Mouse (Mus musculus): ENCODE data around the gene Zbtb46. TPM values are rescaled to one million over a fixed set of nuclear protein-coding genes. Genes with fewer than 3 reads are reported as not detected.

The Zbtb46 gene
- polyA plus RNA-seq, 1 experiment = 7.5 TPM

- Histone ChIP-seq H3K27ac (ENCODE audit: insufficient read depth, low read length) (no peak overlapping the region), H3K4me1 (ENCODE audit: control insufficient read depth, insufficient read depth, low read length) (no peaks in the 10 kb centered on the region), H3K4me3 (ENCODE audit: insufficient read depth, low read length) (no peak overlapping the region)
- TF ChIP-seq POLR2A (IDR thresholded peaks at IDR 0.05; ENCODE audit: extremely low read depth, insufficient read depth, low read length) = no peak
- TF ChIP-seq CTCF (IDR thresholded peaks at IDR 0.05; ENCODE audit: extremely low read depth, insufficient read depth, low read length) = no peak
Measured at GRCm38 (mm10) chr2:181340426-181340825, 118.8 kb downstream of the Zbtb46 start.

Other genes starting within 250 kb of the Zbtb46 start
- 0.50 and 0.53 TPM in 2 replicates for gene Srms, start 246.2 kb downstream of the Zbtb46 start, polyA plus RNA-seq (2012; rRNA removed)
- gene Fndc11, start 239.4 kb downstream of the Zbtb46 start, polyA plus RNA-seq (2012; rRNA removed) = 0.13 TPM in 1 of 2 replicates, not detected in the other
- 3.4 TPM in 2 replicates for gene Helz2, start 217.4 kb downstream of the Zbtb46 start, polyA plus RNA-seq (2012; rRNA removed)
- gene Gmeb2, start 171.4 kb downstream of the Zbtb46 start, polyA plus RNA-seq (2012; rRNA removed) = 22.8 and 23.4 TPM in 2 replicates
- 777 and 783 TPM in 2 replicates for gene Stmn3, start 144.9 kb downstream of the Zbtb46 start, polyA plus RNA-seq (2012; rRNA removed)
- 55.5 and 62.0 TPM in 2 replicates for gene Rtel1, start 139.7 kb downstream of the Zbtb46 start, polyA plus RNA-seq (2012; rRNA removed)
- gene Zgpat, start 94.5 kb downstream of the Zbtb46 start, polyA plus RNA-seq (2012; rRNA removed) = 89.3 and 99.8 TPM in 2 replicates
- gene Arfrp1, start 94.0 kb downstream of the Zbtb46 start, polyA plus RNA-seq (2012; rRNA removed) = 70.9 and 72.7 TPM in 2 replicates
- 66.5 and 71.4 TPM in 2 replicates for gene Lime1, start 79.3 kb downstream of the Zbtb46 start, polyA plus RNA-seq (2012; rRNA removed)
- gene Abhd16b, start 33.8 kb upstream of the Zbtb46 start, polyA plus RNA-seq (2012; rRNA removed) = not detected in 2 replicates
- 112 and 120 TPM in 2 replicates for gene Tpd52l2, start 37.7 kb upstream of the Zbtb46 start, polyA plus RNA-seq (2012; rRNA removed)
- 167 and 177 TPM in 2 replicates for gene Dnajc5, start 61.1 kb upstream of the Zbtb46 start, polyA plus RNA-seq (2012; rRNA removed)
- 120 and 138 TPM in 2 replicates for gene Uckl1, start 125.5 kb upstream of the Zbtb46 start, polyA plus RNA-seq (2012; rRNA removed)
- gene Prpf6, start 132.4 kb upstream of the Zbtb46 start, polyA plus RNA-seq (2012; rRNA removed) = 34.7 and 35.6 TPM in 2 replicates
- gene Zfp512b, start 133.4 kb upstream of the Zbtb46 start, polyA plus RNA-seq (2012; rRNA removed) = 64.1 and 76.1 TPM in 2 replicates
- 38.6 and 40.9 TPM in 2 replicates for gene Samd10, start 139.8 kb upstream of the Zbtb46 start, polyA plus RNA-seq (2012; rRNA removed)
- gene Gm29797, start 197.6 kb upstream of the Zbtb46 start, polyA plus RNA-seq (2012; rRNA removed) = 0.21 TPM in 1 of 2 replicates, not detected in the other
- 16.8 and 21.8 TPM in 2 replicates for gene Sox18, start 212.2 kb upstream of the Zbtb46 start, polyA plus RNA-seq (2012; rRNA removed)
- gene Tcea2, start 220.9 kb upstream of the Zbtb46 start, polyA plus RNA-seq (2012; rRNA removed) = 195 and 212 TPM in 2 replicates
- gene Rgs19, start 234.6 kb upstream of the Zbtb46 start, polyA plus RNA-seq (2012; rRNA removed) = 55.4 and 57.0 TPM in 2 replicates
- gene Lkaaear1, start 239.0 kb upstream of the Zbtb46 start, polyA plus RNA-seq (2012; rRNA removed) = not detected in 2 replicates